Mouse (Mus musculus) lung, adult 2 months (tissue): ENCODE data around the gene Drosha. TPM values are rescaled to one million over a fixed set of nuclear protein-coding genes. Genes with fewer than 3 reads are reported as not detected.

Experiments used
- DNase-seq: peaks from one replicate; pipeline ENCODE4 v3.0.0; 2022
- H3K4me1 ChIP-seq: fragments of 200-500 bp; 2 replicates; pipeline ENCODE4 v1.6.1; 2011; ENCODE audit warnings: low read length; ENCODE audit not compliant: control insufficient read depth, insufficient read depth
- H3K4me3 ChIP-seq: fragments of 200-500 bp; replicated peaks from 2 replicates; pipeline ENCODE3; 2011; ENCODE audit warnings: low read depth, mild to moderate bottlenecking, control low read depth, low read length; ENCODE audit errors: extremely low read depth
- CTCF ChIP-seq: fragments of 200-500 bp; IDR thresholded peaks from 2 replicates; pipeline ENCODE4 v1.5.1; 2011; ENCODE audit warnings: mild to moderate bottlenecking, low read length, control low read depth; ENCODE audit not compliant: insufficient read depth
- POLR2A ChIP-seq: fragments of 200-500 bp; IDR thresholded peaks from 2 replicates; pipeline ENCODE4 v1.6.1; 2011; ENCODE audit warnings: low read depth, mild to moderate bottlenecking, control low read depth, low read length, borderline replicate concordance; ENCODE audit errors: extremely low read depth
- WGBS: fragments of 180-500 bp; shearing (Covaris S2); methylation state at CpG from one replicate; pipeline ENCODE4 v1.1.7; 2018; 5-methylcytosine and 5-hydroxymethylcytosine counted together
- polyA plus RNA-seq: library from polyadenylated mRNA; depleted of rRNA; stranded (reverse); fragments of >200 nt; gene quantifications from 2 replicates; pipeline ENCODE4 v1.2.3, GENCODE M21; 2012

The Drosha gene
- polyA plus RNA-seq, 1 experiment, result 12.4 TPM

GRCm38 (mm10) chr15:12896022-12897009, 71.7 kb downstream of the Drosha start:
- TF ChIP-seq POLR2A (no peak), CTCF (no peak)
- no peak overlapping the region for H3K4me3 ChIP-seq
- WGBS, result 94% methylated on average over 18 of the region's 18 CpGs
- no peaks in the 10 kb centered on the region for H3K4me1 ChIP-seq
- DNase-seq, result no peak

DNA sequence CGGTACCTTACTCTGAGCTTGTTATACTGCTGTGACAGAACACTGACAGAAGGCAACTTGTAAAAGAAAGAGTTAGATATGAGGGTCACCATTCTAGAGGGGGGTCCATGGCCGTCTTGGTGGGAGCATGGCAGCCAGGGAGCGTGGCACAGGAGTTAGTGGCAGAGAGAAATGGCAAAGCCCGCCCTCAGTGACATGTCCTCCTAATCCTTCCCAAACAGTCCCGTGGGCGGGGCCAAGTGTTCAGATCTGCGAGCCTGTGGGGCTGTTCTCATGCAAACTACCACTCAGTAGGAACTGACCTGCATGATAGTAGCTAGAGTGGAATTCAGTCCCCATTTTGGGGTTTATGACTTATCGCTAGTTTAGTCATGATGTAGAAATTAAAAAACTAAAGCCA, 73.2 kb downstream of the Drosha start:
- DNase-seq, result no peak
- TF ChIP-seq POLR2A (no peak), CTCF (no peak)
- Histone ChIP-seq H3K4me1 (no peaks in the 10 kb centered on the region), H3K4me3 (no peak overlapping the region)
- WGBS, result 94% methylated on average over 8 of the region's 8 CpGs

DNA sequence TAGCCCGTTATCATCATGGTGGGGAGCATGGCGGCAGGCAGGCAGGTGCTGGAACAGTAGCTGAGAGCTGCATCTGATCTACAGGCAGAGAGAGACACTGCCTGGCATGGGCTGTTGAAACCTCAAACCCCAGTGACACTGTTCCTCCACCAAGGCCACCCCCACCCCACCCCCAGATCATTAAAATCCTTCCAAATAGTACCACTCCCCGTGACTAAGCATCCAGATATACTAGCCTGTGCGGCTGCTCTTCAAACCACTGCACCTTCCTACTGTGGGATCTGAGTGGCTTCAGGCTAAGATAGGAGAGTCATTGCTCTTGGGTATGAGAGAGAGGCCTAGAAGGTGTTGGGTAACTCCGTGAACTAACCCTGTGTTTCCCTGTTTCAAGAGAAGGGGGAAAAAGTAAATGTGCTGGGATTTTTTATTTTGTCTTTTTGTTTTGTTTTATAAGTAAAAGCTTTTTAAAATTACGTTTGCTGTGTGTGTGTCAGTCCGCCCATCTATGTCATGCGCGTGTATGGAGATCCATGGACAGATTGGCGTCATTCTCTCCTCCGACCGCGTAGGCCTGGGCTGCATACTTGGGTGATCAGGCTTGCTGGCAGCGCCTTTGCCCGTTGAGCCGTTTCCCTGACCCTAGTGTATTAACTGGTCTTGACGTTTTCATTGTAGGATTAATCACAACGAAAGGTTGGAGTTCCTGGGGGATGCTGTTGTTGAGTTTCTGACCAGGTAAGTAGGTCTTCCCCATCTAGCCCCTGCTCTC, 76.0 kb downstream of the Drosha start:
- Histone ChIP-seq H3K4me3 (no peak overlapping the region), H3K4me1 (no peaks in the 10 kb centered on the region)
- WGBS, result 92% methylated on average over 18 of the region's 18 CpGs
- no peak for DNase-seq
- TF ChIP-seq CTCF (no peak), POLR2A (no peak)

GRCm38 (mm10) chr15:12901197-12901570, 76.6 kb downstream of the Drosha start:
- H3K4me1 ChIP-seq, result no peaks in the 10 kb centered on the region
- TF ChIP-seq POLR2A (no peak), CTCF (no peak)
- DNase-seq, result no peak
- 91% methylated on average over 8 of the region's 8 CpGs for WGBS
- no peak overlapping the region for H3K4me3 ChIP-seq

- DNase-seq, result no peak
- H3K4me3 ChIP-seq, result no peak overlapping the region
- TF ChIP-seq POLR2A (no peak), CTCF (no peak)
- 89% methylated on average over 6 of the region's 6 CpGs for WGBS
- no peaks in the 10 kb centered on the region for H3K4me1 ChIP-seq
Observed at GRCm38 (mm10) chr15:12904442-12904841, 79.8 kb downstream of the Drosha start.

GRCm38 (mm10) chr15:12907962-12908719, 83.5 kb downstream of the Drosha start:
- H3K4me3 ChIP-seq, result peak overlapping the region; percentile 13
- TF ChIP-seq POLR2A (no peak), CTCF (no peak)
- 67% methylated on average over 19 of the region's 19 CpGs for WGBS
- no peaks in the 10 kb centered on the region for H3K4me1 ChIP-seq
- DNase-seq, result no peak

GRCm38 (mm10) chr15:12908720-12909028, 84.1 kb downstream of the Drosha start:
- Histone ChIP-seq H3K4me1 (no peaks in the 10 kb centered on the region), H3K4me3 (no peak overlapping the region)
- no peak for DNase-seq
- WGBS, result 59% methylated on average over 4 of the region's 4 CpGs
- TF ChIP-seq CTCF (no peak), POLR2A (no peak)

DNA sequence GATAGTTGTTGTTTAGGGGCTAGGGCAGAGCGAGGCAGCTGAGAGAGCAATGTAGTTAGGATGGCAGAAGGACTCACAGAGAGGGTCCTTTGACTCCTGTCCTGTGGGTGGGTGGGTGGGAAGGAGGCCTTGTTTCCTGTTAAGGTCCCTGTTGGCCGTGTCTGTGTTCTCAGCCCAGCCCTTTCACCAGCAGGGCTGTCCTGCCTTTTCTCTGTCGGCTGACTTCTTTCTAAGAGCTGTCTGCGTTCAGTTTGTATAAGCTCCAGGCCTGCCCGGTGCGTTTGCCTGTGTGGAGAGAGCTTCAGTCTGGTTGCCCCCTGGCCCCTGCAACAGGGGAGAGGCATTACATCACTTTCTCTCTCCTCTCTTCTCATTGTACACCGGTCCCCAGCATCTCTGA, 84.6 kb downstream of the Drosha start:
- no peak for DNase-seq
- no peaks in the 10 kb centered on the region for H3K4me1 ChIP-seq
- WGBS, result 78% methylated on average over 7 of the region's 7 CpGs
- TF ChIP-seq CTCF, result no peak
- TF ChIP-seq POLR2A, result no peak
- no peak overlapping the region for H3K4me3 ChIP-seq

GRCm38 (mm10) chr15:12911082-12911481, 86.5 kb downstream of the Drosha start:
- TF ChIP-seq CTCF (no peak), POLR2A (no peak)
- DNase-seq, result no peak
- WGBS, result 89% methylated on average over 7 of the region's 7 CpGs
- no peaks in the 10 kb centered on the region for H3K4me1 ChIP-seq
- no peak overlapping the region for H3K4me3 ChIP-seq
